Mouse (Mus musculus) megakaryocyte, adult 5-6 weeks (primary cell): ENCODE measurements around the gene Kcnc1. TPM values are rescaled to one million over a fixed set of nuclear protein-coding genes. Genes with fewer than 3 reads are reported as not detected.

Experiments
- ATAC-seq: 2 replicates; pipeline ENCODE4 v1.8.0; 2016; ENCODE audit warnings: mild to moderate bottlenecking, inconsistent platforms; ENCODE audit not compliant: poor library complexity, severe bottlenecking
- total RNA-seq, 2 experiments: library from RNA; stranded (forward) in 1 of 2; stranded (reverse) in 1 of 2; fragments of 153-499, 151-499 nt in 1 of 2; fragments of 221-1000, 200-1000 nt in 1 of 2; gene quantifications; 2 replicates each; pipeline versions ENCODE4 v1.2.3 to v1.2.4; 2015 to 2017

Gene Kcnc1
- total RNA-seq (2015) = 0.04 TPM in 1 of 2 replicates, not detected in the other
- 0.04 TPM in 2 replicates for total RNA-seq (2017)

DNA sequence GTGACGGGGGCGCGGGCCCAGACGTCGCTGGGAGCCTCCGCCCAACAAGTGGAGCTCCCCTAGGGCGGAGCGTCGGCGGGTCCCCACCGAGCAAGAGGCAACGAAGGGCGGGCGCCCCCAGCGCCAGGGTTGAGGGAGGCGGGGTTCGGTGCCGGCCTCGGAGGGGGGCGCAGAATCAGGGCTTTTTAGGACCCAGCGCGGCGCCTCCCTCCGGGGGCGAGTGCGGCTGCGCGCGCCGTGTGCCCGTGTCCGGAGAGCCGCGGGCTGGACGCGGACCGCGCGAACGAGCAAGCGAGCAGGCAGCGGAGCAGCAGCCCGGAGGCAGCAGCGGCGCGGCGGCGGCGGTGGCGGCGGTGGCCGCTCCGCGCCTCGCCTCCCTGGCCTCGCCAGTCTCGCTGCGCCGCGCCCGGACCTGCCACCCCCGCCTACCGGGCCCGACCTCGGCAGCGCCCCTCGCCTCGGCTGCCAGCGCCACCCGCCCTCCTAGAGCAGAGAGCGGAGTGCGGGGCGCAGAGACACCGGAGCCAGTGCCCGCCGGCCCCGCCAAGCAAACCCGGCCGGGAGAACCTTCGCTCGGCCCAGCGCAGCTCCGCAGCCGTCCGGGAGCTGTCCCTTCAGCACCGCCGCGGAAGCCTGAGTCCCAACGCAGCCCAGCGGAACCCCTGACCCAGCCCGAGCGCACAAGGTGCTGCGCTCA, at the start of gene Kcnc1:
TSS of gene Kcnc1 (plus strand) at position 267 of the 697 bp plus-strand sequence.
- ATAC-seq = peak; percentile 48; the same call in 1 of the 2 replicates

DNA sequence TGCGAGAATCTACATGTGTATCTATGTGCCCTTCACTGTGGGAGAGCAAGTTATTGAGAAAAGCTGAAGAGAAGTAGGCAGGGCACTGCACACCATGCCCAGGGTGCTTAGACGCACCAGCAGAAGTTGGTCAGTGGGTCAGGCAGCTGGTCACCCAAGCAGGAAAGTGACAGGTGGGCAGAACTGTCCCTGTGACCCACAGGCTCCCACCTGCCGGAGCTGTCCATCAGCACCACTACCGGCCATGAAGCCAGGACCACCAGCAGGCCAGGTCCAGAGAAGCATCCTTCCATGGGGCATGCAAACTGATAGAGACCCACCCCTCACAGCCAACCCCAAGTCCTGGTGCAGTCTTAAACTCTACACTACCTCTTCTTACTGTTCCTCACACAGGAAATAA, 48.6 kb upstream of the Kcnc1 start:
- no peak for ATAC-seq

DNA sequence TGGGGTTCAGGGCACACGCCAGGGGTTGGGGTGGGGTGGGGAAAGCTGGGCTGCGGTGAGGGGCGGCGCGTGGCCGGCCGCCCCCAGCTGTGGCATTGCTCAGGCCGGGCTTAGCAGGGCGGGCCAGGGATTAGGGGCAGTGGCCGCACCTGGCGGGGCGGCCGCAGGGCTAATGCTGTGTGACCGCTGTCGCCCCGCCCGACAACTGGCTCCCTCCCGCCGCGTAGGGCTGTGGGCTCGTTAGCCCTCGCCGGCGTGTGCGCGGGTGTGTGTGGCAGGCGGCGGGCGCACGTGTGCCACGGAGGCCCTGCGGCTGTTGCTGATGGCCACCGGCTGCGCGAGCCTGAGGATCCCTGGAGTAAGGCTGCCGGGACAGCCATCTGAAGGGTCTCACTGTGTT, 47.5 kb upstream of the Kcnc1 start:
- no peak for ATAC-seq

DNA sequence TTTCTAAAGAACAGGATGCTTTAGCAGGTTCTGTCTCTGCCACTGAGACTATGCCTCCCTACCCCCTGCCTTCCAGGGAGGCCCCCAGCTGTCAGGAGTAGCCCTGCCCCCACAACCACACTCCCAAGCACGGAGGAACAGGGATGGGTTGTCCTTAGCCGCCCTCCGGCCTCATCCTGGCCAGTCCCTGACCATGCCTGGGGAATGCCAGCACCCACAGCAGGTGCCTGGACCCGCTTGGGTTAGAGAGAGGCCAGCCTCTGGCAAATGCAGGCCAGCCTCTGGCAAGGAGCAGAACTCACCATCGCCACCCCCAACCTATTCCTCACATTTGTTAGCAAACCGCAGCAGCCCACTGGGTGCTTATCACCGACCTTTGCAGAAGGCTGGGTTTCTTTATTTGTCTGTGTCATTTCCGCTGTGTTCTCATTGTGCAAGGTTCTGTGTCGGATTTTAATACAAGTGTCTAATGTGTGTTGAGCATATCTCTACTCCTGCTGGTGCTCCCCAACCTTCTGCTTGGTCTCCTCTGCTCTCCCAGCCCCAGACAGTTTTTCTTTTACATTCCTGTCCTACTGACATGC, 46.1 kb upstream of the Kcnc1 start:
- no peak for ATAC-seq

DNA sequence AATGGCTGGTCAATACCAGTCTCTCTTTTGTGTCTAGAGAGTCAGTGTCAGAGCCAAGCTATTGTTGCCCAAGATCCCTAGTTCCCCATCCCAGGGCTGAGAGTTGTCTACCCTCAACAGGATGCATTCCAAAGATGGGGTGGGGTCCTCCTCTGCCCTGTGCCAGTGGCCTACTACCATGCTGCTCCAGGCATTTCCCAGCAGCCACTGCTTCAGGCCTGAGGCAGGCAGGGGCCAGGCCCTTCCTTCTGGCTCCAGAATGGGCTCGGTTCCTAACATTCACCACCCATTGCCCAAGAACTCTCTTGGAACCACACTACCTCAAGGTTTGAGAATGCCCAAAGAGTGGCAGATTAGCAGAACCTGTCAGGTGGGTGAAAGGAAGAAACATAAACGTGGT, 43.5 kb upstream of the Kcnc1 start:
- ATAC-seq = no peak

DNA sequence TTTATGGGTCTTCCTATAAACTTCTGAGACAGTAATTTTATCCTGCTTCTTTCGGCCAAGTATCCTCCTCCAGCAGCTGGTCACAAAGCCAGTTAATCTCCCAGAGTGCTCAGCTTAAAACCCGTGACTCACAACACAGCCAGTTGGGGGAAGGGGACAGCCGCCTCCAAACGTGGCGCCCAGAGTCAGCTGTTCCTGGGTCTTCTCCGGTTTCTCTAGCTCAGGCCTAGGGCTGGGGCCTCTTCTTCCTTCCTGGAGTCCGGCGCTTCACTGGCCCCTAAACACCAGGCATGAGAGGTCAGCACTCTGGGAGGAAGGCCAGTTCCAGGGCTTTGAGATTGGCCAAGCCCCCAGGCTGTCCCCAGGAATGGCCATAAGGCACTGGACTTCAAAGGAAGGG, 43.1 kb upstream of the Kcnc1 start:
- no peak for ATAC-seq

DNA sequence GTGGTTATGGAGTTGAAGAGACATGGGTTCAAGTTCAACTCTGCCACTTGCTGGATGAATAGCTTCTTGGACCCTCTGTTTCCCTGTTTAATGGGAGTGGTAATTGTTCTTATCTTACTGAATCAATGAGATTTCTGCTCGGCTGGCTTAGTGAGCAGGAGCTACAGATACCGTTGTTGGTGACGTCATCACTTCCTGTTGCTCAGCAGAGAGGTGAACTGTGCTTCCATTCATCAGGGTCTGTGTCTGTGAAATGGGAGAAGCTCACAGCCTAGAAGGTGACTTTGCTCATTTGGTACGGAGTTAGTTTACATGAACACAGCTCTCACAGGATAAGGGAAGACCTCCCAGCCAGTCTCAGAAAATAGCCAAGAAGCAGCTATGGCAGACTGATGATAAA, 42.4 kb upstream of the Kcnc1 start:
- ATAC-seq = no peak

DNA sequence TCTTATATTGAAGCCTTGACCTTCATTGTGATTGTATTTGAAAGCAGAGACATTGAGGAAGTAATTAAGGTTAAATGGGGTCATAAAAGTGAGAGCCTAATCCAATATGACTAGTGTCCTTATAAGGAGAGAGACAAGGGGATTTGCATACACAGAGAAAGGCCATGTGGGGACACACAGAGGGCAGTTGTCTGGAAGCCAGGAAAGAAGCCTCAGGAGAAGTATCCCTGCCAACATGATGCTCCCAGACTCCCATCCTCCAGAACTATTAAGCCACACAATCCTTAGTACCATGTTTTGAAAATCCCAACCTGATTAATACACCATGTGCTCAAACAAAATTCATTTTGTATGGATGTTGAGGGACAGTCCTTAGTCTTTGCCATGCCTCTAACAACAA, 34.5 kb upstream of the Kcnc1 start:
- ATAC-seq = no peak

DNA sequence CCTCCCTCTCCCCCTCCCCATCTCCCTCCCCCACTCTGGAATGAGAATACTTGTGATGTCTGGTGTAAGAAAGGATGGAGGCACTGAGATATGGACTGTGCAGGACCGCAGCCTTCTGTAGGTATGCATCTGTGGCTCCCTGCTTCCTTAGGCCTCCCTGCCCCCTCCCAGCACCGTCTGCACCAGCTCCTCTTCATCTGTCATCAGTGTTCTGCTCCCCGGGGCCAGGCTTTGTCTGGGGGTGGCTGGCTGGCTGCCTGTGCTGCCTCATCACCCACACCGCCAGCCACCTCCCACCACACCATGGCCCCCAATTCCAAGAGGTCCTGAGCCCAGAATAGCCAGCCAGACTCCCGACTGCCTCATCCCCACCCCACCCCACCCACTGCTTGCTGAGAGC, 32.1 kb upstream of the Kcnc1 start:
- ATAC-seq = no peak

DNA sequence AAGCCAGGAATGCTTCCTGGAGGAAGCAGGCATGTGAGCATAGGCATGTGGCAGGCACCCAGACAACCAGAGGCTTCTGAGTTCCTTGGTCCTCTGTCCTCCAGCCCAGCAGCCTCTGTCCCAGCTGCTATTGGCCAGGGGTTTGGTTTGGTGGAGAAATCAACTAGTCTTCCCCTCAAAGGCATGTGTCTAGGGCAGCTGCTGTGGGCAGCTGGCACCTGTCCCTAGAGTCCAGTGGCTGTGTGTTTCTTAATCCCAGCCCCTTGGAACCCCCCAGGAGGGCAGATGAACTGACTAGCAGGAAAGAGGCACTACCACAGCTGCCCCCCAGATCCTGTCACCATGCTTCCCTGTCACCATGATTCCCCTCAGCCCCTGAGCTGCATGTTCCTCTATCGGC, 30.5 kb upstream of the Kcnc1 start:
- ATAC-seq = no peak

DNA sequence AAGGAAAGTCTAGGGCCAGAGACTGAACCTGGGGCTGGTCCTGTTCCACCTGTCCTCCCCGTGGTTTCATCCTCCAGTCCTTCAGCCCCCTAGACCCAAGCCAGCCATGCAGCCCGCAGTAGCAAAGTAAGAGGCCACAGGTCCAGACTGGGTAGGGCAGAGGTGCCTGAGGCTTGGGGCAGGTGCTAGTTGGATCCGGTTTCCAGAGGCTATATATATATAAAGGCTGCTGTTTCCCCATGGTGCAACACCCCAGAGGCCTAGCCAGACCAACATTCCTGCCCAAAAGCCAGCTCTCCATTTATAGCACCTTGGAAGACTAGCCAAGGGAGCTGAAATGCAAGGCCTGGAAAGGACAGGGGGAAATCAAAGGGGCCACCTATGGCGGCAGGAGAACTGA, 25.2 kb upstream of the Kcnc1 start:
- no peak for ATAC-seq

DNA sequence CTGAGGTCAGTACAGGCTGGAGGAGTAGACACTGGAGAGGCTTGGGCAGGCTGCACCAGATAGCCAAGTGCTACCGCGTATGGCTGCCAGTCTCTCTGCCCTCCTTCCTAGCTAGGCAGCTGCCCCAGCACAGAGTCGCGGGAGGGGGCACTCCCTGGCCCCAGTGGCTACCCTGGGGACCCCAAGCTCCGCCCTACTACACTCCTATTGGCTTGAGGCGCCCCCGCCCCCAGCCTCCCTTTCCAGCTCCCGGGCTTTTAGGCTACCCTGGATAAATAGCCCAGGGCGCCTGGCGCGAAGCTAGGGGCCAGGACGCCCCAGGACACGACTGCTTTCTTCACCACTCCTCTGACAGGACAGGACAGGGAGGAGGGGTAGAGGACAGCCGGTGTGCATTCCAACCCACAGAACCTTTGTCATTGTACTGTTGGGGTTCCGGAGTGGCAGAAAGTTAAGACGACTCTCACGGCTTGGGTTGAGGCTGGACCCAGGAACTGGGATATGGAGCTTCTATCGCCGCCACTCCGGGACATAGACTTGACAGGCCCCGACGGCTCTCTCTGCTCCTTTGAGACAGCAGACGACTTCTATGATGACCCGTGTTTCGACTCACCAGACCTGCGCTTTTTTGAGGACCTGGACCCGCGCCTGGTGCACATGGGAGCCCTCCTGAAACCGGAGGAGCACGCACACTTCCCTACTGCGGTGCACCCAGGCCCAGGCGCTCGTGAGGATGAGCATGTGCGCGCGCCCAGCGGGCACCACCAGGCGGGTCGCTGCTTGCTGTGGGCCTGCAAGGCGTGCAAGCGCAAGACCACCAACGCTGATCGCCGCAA, 19.9 kb upstream of the Kcnc1 start, which contains the start of gene Myod1:
TSS of gene Myod1 (plus strand) at position 303 of the 836 bp plus-strand sequence.
- no peak for ATAC-seq

DNA sequence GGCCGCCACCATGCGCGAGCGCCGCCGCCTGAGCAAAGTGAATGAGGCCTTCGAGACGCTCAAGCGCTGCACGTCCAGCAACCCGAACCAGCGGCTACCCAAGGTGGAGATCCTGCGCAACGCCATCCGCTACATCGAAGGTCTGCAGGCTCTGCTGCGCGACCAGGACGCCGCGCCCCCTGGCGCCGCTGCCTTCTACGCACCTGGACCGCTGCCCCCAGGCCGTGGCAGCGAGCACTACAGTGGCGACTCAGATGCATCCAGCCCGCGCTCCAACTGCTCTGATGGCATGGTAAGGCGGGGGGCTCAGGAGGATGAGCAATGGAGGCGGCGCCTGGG, 19.3 kb upstream of the Kcnc1 start:
- ATAC-seq = no peak

DNA sequence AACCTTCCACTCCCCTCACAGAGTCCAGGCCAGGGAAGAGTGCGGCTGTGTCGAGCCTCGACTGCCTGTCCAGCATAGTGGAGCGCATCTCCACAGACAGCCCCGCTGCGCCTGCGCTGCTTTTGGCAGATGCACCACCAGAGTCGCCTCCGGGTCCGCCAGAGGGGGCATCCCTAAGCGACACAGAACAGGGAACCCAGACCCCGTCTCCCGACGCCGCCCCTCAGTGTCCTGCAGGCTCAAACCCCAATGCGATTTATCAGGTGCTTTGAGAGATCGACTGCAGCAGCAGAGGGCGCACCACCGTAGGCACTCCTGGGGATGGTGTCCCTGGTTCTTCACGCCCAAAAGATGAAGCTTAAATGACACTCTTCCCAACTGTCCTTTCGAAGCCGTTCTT, 18.2 kb upstream of the Kcnc1 start:
- no peak for ATAC-seq

DNA sequence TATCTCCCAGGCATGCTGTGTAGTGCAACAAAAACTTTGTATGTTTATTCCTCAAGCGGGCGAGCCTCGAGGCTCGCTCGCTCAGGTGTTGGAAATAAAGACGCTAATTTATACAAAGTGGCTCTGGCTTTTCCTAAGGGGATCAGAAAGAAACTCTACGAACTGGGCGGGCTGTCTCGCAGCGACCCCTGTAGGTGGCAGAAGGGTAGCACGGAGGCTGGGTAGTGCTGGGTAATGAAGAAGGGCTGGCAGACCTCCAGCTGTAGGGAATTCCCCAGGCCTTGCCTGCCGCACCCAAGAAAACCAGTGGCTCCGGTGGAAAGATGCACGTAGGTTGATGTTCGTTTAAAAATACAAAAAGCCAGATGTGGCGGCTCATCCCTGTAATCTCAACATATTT, 17.3 kb upstream of the Kcnc1 start:
- ATAC-seq = peak; percentile 33; the same call in 1 of the 2 replicates

DNA sequence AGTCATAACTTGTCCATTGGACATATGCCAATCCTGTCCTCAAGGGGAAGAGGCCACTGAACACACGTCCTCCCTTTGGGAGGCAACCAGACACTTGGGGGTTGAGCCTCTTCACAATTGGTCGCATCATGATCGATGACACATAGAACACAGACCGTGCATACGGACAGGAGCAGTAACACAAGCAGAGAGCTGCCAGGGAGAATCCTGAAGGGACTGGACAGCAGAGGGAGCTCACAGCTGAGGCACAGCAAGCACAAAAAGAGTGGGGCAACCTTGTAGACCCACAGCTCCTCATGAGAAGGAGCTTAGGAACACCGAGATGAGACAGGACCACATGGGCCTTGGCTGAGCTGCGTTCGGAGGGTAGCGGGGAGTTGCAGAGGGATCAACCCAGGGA, 15.7 kb upstream of the Kcnc1 start:
- ATAC-seq = no peak

DNA sequence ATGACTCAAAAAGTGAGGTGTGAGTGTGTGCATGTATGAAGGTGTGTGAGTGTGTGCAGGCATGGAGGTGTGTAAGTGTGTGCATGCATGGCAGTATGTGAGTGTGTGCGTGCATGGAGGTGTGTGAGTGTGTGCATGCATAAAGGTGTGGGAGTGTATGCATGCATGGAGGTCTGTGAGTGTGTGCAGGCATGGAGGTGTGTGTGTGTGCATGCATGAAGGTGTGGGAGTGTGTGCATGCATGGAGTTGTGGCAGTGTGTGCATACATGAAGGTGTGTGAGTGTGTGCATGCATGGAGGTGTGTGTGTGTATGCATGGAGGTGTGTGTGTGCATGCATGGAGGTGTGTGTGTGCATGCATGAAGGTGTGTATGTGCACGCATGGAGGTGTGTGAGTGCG, 8.9 kb upstream of the Kcnc1 start:
- ATAC-seq = no peak

DNA sequence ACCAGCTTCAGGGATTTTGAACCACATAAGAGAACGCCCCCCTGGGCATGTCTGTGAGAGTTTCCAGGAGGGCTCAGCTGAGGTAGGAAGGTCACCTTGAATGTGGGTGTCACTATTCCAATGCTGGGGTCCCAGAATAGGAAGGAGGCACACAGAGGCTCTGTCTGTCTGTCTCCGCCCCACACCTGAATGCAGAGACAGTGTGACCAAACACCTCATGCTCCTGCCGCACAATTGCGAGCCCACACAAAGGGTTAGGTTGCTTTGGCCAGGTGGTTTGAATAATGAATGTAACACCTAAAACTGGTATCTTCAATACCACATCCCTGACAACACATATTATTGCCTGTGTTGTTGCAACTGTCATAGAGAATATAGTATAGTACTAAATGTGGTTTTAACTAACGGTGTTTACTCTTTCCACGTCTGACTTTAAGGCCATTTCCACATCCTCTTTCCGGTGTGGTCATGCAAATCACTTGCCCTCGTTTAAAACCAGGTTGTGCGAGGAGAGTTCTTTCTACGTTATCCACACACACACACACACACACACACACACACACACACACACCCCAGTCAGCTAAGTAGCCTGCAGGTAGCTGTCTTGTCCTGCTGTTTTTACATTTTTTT, 6.7 kb upstream of the Kcnc1 start:
- peak; percentile 51 for ATAC-seq

DNA sequence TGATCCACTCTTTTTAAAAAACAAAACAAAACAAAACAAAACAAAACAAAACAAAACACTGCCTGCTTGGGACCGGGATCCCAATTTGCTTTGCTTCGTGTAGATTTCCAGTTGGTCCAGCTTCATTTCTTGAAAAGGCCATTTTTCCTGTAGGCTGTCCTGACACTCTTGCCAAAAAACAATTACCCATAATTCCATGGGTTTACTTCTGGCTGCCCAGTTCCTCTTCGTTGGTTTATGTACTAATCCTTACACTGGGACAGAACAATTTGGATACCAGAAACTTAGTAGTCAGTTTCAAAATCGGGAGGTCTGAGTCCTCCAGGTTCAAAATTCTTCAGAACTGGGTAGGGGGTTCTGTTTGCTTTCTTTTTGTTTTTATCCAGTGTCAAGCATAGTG, 6.1 kb upstream of the Kcnc1 start:
- ATAC-seq = 0 out of 2 replicates have a peak, but pooled peaks have one; percentile 23

DNA sequence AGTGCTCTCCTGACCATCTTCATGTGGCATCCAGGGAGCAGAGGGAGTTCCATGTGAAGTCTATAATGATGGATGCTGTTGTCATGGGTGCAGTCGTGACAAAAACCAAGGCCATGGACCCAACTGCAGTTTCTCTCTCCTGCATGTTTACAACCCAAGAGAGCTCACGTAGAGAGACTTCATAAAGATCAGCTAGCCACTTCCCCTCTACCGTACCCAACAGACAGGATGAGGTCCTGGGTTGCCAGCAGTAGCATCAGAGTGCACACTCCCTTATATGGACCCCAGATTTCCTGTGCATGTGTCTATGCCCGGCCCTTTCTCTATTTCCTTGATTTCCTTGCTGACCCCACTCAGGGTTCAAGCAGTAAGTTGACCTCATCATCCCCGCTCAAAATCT, 4.6 kb upstream of the Kcnc1 start:
- peak; percentile 36; the same call in 1 of the 2 replicates for ATAC-seq

DNA sequence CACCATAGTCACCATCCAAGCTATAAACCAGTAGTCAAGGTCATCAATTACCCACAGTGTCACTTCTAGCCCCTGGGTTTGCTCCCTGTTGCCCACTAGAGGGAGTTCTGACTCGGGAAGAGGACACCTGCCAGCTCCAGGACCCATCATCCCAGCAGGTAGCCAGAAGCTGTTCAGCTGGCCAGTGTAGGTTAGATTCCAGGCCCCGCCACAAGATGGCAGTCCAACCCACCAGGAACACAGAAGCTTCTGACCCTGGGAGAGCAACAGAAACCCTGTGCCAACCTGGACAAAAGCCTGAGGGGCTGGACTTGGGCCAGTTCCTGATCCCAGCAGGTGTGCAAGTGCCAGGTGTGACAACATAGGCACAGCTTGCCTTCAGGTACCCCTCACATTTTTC, 3.2 kb upstream of the Kcnc1 start:
- peak; percentile 51 for ATAC-seq
